Mouse (Mus musculus): ENCODE data around the gene Mcidas. TPM values are rescaled to one million over a fixed set of nuclear protein-coding genes. Genes with fewer than 3 reads are reported as not detected.

Gene Mcidas
- total RNA-seq, 1 experiment from 2014 or later = not detected

GRCm38 (mm10) chr13:113047647-113048046 lies 54.0 kb downstream of the Mcidas start:
- no peak for ATAC-seq (ENCODE audit: extremely low read depth, insufficient number of reproducible peaks, low FRiP score, poor library complexity, severe bottlenecking)

Other genes starting within 250 kb of the Mcidas start
- 1.5 and 2.8 TPM in 2 replicates for gene Plpp1, start 193.1 kb upstream of the Mcidas start, total RNA-seq (2017)
- gene Mtrex, start 66.4 kb upstream of the Mcidas start, total RNA-seq (2017) = 61.5 and 63.5 TPM in 2 replicates
- 19.6 and 21.6 TPM in 2 replicates for gene Dhx29, start 66.4 kb upstream of the Mcidas start, total RNA-seq (2017)
- 8.0 and 11.3 TPM in 2 replicates for gene Ccno, start 6.0 kb upstream of the Mcidas start, total RNA-seq (2017)
- 0.49 TPM in 1 of 2 replicates, not detected in the other for gene Cdc20b, start 41.3 kb downstream of the Mcidas start, total RNA-seq (2017)
- gene Gpx8, start 52.6 kb downstream of the Mcidas start, total RNA-seq (2017) = not detected in 2 replicates
- gene Gzma, start 107.1 kb downstream of the Mcidas start, total RNA-seq (2017) = 38.9 and 40.6 TPM in 2 replicates
- gene Esm1, start 215.8 kb downstream of the Mcidas start, total RNA-seq (2017) = 0.23 TPM in 1 of 2 replicates, not detected in the other
- gene Gzmk, start 232.1 kb downstream of the Mcidas start, total RNA-seq (2017) = 0.58 TPM in 1 of 2 replicates, not detected in the other